Mouse (Mus musculus): ENCODE measurements at regions not wholly inside any gene's neighbourhood (a gene's known extent, or its start where the extent isn't known, plus 50 kb on each side); places are given as distances from the start of the nearest gene placed in this dataset.

GRCm38 (mm10) chr1:62907243-62907642 lies 204.2 kb downstream of the Nrp2 start:
- H3K4me2 ChIP-seq, result no peak overlapping the region
- no peaks in the 10 kb centered on the region for H3K27me3 ChIP-seq
- ATAC-seq (ENCODE audit: borderline replicate concordance, extremely low read depth, low FRiP score, low TSS enrichment), result no peak
- H3K36me3 ChIP-seq, result no peaks in the 10 kb centered on the region
- 84% methylated on average over 10 of the region's 10 CpGs for WGBS
- H3K9ac ChIP-seq, result no peak overlapping the region
- H3K9me3 ChIP-seq, result no peaks in the 10 kb centered on the region
- no peak overlapping the region for H3K27ac ChIP-seq
- H3K4me1 ChIP-seq, result peaks cover 6% of the 10 kb centered on the region; the same call in 1 of the 2 replicates
- H3K4me3 ChIP-seq, result no peak overlapping the region
